Mouse (Mus musculus) liver, adult 2 months (tissue): ENCODE measurements around the gene Tnfrsf22. TPM values are rescaled to one million over a fixed set of nuclear protein-coding genes. Genes with fewer than 3 reads are reported as not detected.

Experiments
- DNase-seq: peaks from one replicate; pipeline ENCODE4 v3.0.0-alpha.2; 2011; ENCODE audit warnings: low read depth, low spot score; ENCODE audit errors: extremely low read depth
- H3K27ac ChIP-seq: fragments of 200-500 bp; replicated peaks from 2 replicates; pipeline ENCODE4 v1.5.1; 2012; ENCODE audit warnings: low read depth, mild to moderate bottlenecking, control low read depth, inconsistent platforms, low read length; ENCODE audit not compliant: insufficient read depth
- H3K27me3 ChIP-seq: fragments of 200-500 bp; 2 replicates; pipeline ENCODE4 v1.6.1; 2012; ENCODE audit warnings: mild to moderate bottlenecking, moderate library complexity, low read length, inconsistent platforms; ENCODE audit not compliant: control insufficient read depth, insufficient read depth
- H3K36me3 ChIP-seq: fragments of 200-500 bp; 2 replicates; pipeline ENCODE4 v1.6.1; 2012; ENCODE audit warnings: low read length, inconsistent platforms; ENCODE audit not compliant: control insufficient read depth, insufficient read depth
- H3K4me1 ChIP-seq: fragments of 200-500 bp; 2 replicates; pipeline ENCODE4 v1.6.1; 2011; ENCODE audit warnings: low read length; ENCODE audit not compliant: control insufficient read depth, insufficient read depth
- H3K4me3 ChIP-seq: fragments of 200-500 bp; 2 replicates; pipeline ENCODE4 v1.5.1; 2011; ENCODE audit warnings: low read depth, mild to moderate bottlenecking, control low read depth, low read length, moderate library complexity; ENCODE audit not compliant: insufficient read depth
- H3K79me2 ChIP-seq: fragments of 200-500 bp; 2 replicates; pipeline ENCODE4 v1.6.1; 2012; ENCODE audit warnings: inconsistent platforms, mild to moderate bottlenecking, low read length, moderate library complexity; ENCODE audit not compliant: control insufficient read depth, insufficient read depth
- H3K9ac ChIP-seq: fragments of 200-500 bp; 2 replicates; pipeline ENCODE4 v1.6.1; 2012; ENCODE audit warnings: low read depth, mild to moderate bottlenecking, control low read depth, inconsistent platforms, low read length
- CTCF ChIP-seq: fragments of 200-500 bp; IDR thresholded peaks from 2 replicates; pipeline ENCODE4 v1.5.1; 2011; ENCODE audit warnings: low read depth, low read length, control low read depth
- POLR2A ChIP-seq: fragments of 200-500 bp; IDR thresholded peaks from 2 replicates; pipeline ENCODE4 v1.6.1; 2011; ENCODE audit warnings: low read length, control low read depth; ENCODE audit not compliant: insufficient read depth; ENCODE audit errors: extremely low read depth
- WGBS: fragments of 180-500 bp; shearing (Covaris S2); methylation state at CpG from one replicate; pipeline ENCODE4 v1.1.7; 2018; 5-methylcytosine and 5-hydroxymethylcytosine counted together
- polyA plus RNA-seq: library from polyadenylated mRNA; depleted of rRNA; stranded (reverse); fragments of >200 nt; gene quantifications from 2 replicates; pipeline ENCODE4 v1.2.3, GENCODE M21; 2012
- total RNA-seq: library from RNA; depleted of rRNA; stranded (reverse); fragments of >200 nt; gene quantifications from 2 replicates; pipeline ENCODE4 v1.2.3, GENCODE M21; 2014

Tnfrsf22 gene
- total and polyA plus RNA-seq, 2 experiments, result 0.37 to 0.93 TPM

DNA sequence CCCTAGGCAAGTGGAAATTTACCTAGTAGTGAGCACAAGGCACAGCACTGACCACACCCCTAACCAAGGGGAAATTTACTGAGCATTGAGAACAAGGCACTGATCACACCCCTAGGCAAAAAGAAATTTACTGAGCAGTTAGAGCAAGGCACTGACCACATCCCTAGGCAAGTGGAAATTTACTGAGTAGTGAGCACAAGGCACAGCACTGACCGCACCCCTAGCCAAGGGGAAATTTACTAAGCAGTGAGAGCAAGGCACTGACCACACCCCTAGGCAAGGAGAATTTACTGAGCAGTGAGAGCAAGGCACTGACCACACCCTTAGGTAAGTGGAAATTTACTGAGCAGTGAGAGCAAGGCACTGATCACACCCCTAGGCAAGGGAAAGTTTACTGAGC, 12.8 kb downstream of the Tnfrsf22 start:
- H3K4me3 ChIP-seq, result no peak overlapping the region
- no peaks in the 10 kb centered on the region for H3K27me3 ChIP-seq
- no peaks in the 10 kb centered on the region for H3K4me1 ChIP-seq
- TF ChIP-seq POLR2A (no peak), CTCF (no peak)
- H3K36me3 ChIP-seq, result no peaks in the 10 kb centered on the region
- H3K9ac ChIP-seq, result no peak overlapping the region
- no peak overlapping the region for H3K27ac ChIP-seq
- WGBS, result 97% methylated on average over 1 of the region's 1 CpGs
- no peaks in the 10 kb centered on the region for H3K79me2 ChIP-seq
- no peak for DNase-seq

DNA sequence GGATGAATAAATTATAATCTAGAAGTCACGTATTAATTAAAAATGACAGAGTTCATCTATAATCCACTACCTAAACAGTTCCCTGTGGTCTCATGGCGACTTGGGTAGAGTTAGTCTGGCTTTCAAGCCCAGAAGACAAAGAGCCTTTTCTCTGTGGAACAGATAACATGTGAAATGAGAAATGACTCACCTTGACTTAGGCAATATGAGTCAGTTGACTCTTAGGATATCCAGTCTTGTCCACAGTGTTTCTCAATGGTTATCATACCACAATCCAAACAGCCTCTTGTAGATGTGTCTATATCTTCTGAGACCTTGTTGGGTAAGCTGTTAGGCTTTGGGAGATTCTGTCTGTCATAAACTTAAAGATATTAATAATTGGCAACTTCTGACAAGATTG, 18.0 kb downstream of the Tnfrsf22 start:
- H3K36me3 ChIP-seq, result no peaks in the 10 kb centered on the region
- no peak for TF ChIP-seq POLR2A
- no peak overlapping the region for H3K9ac ChIP-seq
- no peaks in the 10 kb centered on the region for H3K4me1 ChIP-seq
- no peak overlapping the region for H3K27ac ChIP-seq
- DNase-seq, result no peak
- H3K79me2 ChIP-seq, result no peaks in the 10 kb centered on the region
- H3K4me3 ChIP-seq, result no peak overlapping the region
- 80% methylated on average over 2 of the region's 2 CpGs for WGBS
- H3K27me3 ChIP-seq, result no peaks in the 10 kb centered on the region

DNA sequence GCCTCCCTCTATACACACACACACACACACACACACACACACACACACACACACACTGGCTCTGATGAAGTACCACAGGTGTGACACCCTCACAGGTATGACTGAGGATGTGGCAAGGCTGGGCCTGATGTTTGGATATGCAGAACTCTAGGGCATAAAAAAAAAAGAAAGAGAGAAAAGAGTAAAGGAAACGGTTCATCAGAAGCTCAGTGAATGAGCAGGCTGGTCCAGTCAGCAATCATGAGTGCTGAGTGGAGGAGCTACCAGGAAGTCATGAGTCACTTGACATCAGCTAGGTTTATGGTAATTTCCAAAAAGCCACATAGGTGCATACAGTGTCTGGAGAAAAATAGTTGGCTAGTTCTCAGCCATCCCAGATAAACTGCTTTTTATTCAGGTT, 20.0 kb downstream of the Tnfrsf22 start:
- no peak overlapping the region for H3K4me3 ChIP-seq
- no peaks in the 10 kb centered on the region for H3K27me3 ChIP-seq
- H3K36me3 ChIP-seq, result no peaks in the 10 kb centered on the region
- DNase-seq, result no peak
- no peaks in the 10 kb centered on the region for H3K4me1 ChIP-seq
- WGBS, result 41% methylated on average over 1 of the region's 1 CpGs
- H3K9ac ChIP-seq, result no peak overlapping the region
- H3K79me2 ChIP-seq, result no peaks in the 10 kb centered on the region
- H3K27ac ChIP-seq, result no peak overlapping the region
- TF ChIP-seq POLR2A (no peak), CTCF (no peak)

DNA sequence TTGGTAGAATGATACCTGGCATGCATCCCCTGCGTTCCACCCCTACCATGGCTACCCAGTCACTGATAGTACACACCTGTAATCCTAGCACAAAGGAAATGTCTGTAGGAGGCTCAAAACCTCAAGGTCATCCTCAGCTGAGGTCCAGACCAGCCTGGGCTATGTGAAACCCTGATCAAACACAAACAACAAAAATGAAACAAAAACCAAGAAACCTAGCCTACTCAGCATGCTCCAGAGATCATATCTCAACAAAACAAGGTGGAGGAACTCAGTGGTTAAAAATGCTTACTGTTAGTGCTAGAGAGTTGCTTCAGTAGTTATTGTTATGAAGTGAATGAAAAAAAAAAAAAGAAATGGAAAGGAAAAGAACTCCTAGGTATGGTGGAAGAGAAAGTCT, 20.9 kb downstream of the Tnfrsf22 start, which contains the start of gene Tnfrsf26:
Tnfrsf26 (minus strand) TSS at position 183 of the 400 bp plus-strand sequence.
- H3K36me3 ChIP-seq, result no peaks in the 10 kb centered on the region
- H3K4me1 ChIP-seq, result no peaks in the 10 kb centered on the region
- H3K79me2 ChIP-seq, result no peaks in the 10 kb centered on the region
- no peak for DNase-seq
- H3K9ac ChIP-seq, result no peak within 1 kb of the TSS
- 79% methylated on average over 1 of the region's 1 CpGs for WGBS
- H3K27ac ChIP-seq, result peak within 1 kb of the TSS; percentile 60
- peak within 1 kb of the TSS; percentile 23 for H3K4me3 ChIP-seq
- TF ChIP-seq POLR2A (no peak), CTCF (no peak)
- H3K27me3 ChIP-seq, result no peaks in the 10 kb centered on the region

DNA sequence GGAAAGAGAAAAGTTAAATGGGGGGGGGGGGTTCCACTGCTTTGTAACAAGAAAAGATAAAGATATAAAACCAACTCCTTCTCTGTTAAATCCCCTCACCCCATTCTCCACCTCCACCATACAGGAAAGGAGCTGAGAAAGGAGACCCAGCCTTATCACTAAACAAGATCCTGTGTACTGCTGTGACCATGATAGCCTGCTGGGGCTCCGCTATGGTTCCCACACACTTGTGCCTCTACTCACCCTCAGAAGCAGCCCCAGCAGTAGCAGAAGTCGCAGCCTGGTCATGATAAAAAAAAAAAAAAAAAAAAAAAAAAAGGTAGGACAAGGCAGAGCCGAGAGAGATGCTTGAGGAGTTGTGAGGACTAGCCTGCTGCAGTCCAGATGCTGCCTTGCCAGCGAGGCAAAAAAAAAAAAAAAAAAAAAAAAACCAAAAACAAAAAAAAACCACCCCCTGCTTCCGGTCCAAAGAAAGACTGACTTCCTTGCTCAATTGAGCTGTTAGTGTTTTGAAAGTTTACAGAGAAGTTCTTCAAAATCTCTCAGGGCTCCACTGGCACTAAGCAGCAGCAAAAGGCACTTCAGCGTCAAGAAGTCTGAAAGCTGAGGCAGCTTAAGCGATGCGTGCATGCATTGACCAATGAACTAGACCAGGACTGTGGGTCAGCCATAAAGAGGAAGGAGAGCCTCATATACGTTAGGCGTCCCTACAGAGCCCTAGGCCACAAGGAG, 21.7 kb downstream of the Tnfrsf22 start:
- Histone ChIP-seq H3K4me3 (peak overlapping the region; percentile 23), H3K4me1 (no peaks in the 10 kb centered on the region), H3K27ac (peak overlapping the region; percentile 60), H3K79me2 (no peaks in the 10 kb centered on the region), H3K36me3 (no peaks in the 10 kb centered on the region), H3K9ac (no peak overlapping the region), H3K27me3 (no peaks in the 10 kb centered on the region)
- WGBS, result 54% methylated on average over 10 of the region's 10 CpGs
- DNase-seq, result peak; percentile 26
- TF ChIP-seq POLR2A (no peak), CTCF (no peak)

DNA sequence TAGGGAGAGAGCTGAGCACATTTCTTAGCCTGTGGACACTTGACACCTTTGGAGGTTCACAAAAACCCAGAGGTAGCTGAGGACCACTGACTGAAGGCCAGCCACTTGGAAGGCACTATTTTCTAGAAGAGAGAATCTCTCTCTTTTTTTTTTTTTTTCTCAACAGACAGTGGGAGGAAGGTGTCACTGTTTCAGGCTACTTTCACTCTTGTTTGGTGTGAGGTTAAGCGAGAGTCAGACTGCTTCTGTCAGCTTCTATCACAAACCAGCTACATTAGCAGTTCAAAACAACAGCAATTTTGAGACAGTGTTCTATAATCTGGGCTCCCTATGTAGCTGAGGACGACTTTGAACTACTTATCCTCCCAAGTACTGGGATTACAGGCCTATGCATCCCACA, 23.3 kb downstream of the Tnfrsf22 start:
- Histone ChIP-seq H3K4me3 (no peak overlapping the region), H3K27me3 (no peaks in the 10 kb centered on the region), H3K36me3 (no peaks in the 10 kb centered on the region), H3K79me2 (no peaks in the 10 kb centered on the region), H3K4me1 (no peaks in the 10 kb centered on the region; the same call in 1 of the 2 replicates), H3K27ac (peak overlapping the region; percentile 65), H3K9ac (no peak overlapping the region; the same call in 1 of the 2 replicates)
- no peak for DNase-seq
- TF ChIP-seq CTCF (no peak), POLR2A (no peak)
- WGBS, result 74% methylated on average over 2 of the region's 2 CpGs
